Mouse (Mus musculus): ENCODE results near the gene Gnb5. TPM values are rescaled to one million over a fixed set of nuclear protein-coding genes. Genes with fewer than 3 reads are reported as not detected.

The Gnb5 gene
- polyA plus RNA-seq, 1 experiment from 2014 or later = 27.6 TPM

DNA sequence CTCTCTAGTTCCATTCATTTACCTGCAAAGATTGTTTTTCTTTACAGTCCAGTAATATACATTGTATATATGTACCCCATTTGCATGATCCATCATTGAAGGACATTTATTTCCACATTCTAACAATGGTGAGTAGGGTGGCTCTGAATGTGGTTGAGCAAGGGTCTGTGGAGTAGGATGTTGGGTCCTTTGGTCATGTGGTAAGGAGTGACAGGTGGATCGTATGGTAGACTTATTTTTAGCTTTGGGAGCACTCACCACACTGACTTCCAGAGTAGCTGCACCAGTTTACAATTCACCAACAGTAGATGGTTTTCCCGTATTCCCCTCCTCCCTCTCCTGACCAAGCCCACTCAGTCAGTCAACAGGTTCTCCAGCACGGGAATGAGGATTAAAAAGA is 62.7 kb downstream of the Gnb5 start:
- no peaks in the 10 kb centered on the region for H3K36me3 ChIP-seq
- H3K9me3 ChIP-seq = 0 out of 2 replicates have a peak, but pooled peaks cover 8% of the 10 kb centered on the region
- H3K27me3 ChIP-seq (ENCODE audit: insufficient read depth, poor library complexity, severe bottlenecking) = no peaks in the 10 kb centered on the region
- no peaks in the 10 kb centered on the region for H3K4me1 ChIP-seq (replicated peaks)
- WGBS = 82% methylated on average over 3 of the region's 3 CpGs
- DNase-seq (ENCODE audit: low spot score) = no peak
- H3K27ac ChIP-seq = no peak overlapping the region
- H3K4me3 ChIP-seq = no peak overlapping the region

DNA sequence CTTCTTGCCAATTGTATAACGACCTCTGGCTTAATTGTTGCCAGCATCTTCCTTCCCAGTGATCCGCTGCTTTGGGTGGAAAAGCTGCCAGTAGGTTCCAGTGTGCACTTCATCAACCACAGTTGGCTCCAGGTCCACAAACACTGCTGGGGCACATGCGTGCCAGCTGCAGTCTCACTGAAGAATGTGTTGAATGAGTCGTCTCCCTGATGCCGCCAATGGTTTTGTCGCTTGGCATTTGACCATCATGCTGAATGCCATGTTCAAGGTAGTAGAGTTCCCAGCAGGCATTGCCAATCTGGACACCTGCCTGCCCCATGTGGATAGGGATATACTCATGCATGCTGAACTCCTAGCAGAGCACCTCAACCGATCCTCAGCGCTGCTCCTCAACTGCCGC is 69.5 kb downstream of the Gnb5 start:
- H3K27me3 ChIP-seq (ENCODE audit: insufficient read depth, poor library complexity, severe bottlenecking) = no peaks in the 10 kb centered on the region
- WGBS = 96% methylated on average over 9 of the region's 9 CpGs
- DNase-seq (ENCODE audit: low spot score) = no peak
- H3K36me3 ChIP-seq = no peaks in the 10 kb centered on the region
- peaks cover 8% of the 10 kb centered on the region; the same call in 1 of the 2 replicates for H3K9me3 ChIP-seq
- no peak overlapping the region for H3K27ac ChIP-seq
- H3K4me3 ChIP-seq = no peak overlapping the region
- H3K4me1 ChIP-seq (replicated peaks) = no peaks in the 10 kb centered on the region

DNA sequence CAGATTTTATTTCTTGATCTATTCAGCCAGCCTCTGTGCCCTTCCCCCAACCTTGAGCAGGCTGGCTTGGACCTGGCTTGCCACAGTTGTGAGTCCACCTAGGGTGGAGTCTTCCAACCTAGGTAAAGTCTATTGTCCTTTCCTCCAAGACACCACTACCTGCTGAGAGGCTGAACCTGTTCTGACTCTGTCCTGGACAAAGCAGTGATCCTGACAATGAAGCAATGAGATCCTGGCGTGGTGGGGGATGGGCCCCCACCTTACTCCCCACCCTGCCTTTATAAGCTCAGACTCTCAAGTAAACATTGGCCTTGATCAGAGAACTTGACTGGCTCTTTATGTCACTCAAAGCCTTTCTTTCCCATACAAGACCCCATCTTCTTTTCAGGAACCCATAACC is 70.3 kb downstream of the Gnb5 start:
- Histone ChIP-seq H3K4me3 (no peak overlapping the region), H3K36me3 (no peaks in the 10 kb centered on the region), H3K27ac (no peak overlapping the region), H3K9me3 (peaks cover 8% of the 10 kb centered on the region; the same call in 1 of the 2 replicates), H3K4me1 (replicated peaks) (no peaks in the 10 kb centered on the region), H3K27me3 (ENCODE audit: insufficient read depth, poor library complexity, severe bottlenecking) (no peaks in the 10 kb centered on the region)
- 69% methylated on average over 1 of the region's 1 CpGs for WGBS
- no peak for DNase-seq (ENCODE audit: low spot score)

DNA sequence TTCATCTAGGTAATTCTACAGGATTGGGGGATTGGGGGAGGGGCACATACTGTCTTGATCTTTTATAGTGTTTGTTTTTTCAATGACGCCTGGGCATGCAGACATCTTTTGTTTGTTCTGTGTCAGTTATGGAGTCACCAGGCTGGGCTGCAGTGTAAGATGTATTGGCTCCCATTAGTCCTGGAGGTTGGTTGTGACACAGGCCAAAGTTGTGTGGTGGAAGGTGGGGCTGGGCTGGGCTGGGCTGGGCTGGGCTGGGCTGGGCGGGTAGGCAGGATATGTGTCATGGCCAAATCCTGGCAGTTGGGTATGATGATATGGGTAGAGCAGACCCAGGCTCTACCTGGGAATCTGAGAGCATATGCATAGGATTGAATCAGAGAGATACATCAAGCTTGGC is 72.7 kb downstream of the Gnb5 start:
- no peak overlapping the region for H3K4me3 ChIP-seq
- no peak for DNase-seq (ENCODE audit: low spot score)
- 88% methylated on average over 2 of the region's 2 CpGs for WGBS
- H3K9me3 ChIP-seq = peaks cover 8% of the 10 kb centered on the region; the same call in 1 of the 2 replicates
- no peaks in the 10 kb centered on the region for H3K27me3 ChIP-seq (ENCODE audit: insufficient read depth, poor library complexity, severe bottlenecking)
- no peak overlapping the region for H3K27ac ChIP-seq
- no peaks in the 10 kb centered on the region for H3K4me1 ChIP-seq (replicated peaks)
- no peaks in the 10 kb centered on the region for H3K36me3 ChIP-seq

DNA sequence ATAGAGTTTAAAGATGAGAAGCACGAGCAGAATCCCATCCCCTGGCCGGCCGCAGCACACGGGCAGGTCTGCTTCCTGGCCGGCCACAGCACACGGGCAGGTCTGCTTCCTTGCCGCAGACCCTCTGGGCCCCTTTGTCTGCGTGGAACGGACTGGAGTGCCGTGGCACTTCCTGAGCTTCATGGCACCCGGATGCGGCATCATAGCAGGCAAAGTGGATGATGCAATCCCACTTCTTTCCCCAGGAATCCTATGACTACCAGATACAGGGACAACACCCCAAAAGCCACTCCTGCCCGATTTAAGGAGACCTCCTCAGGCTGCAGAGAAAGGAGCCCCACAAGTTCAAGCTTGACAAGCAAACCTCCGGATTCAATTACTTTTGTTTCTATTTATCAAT is 76.7 kb downstream of the Gnb5 start:
- DNase-seq (ENCODE audit: low spot score) = no peak

DNA sequence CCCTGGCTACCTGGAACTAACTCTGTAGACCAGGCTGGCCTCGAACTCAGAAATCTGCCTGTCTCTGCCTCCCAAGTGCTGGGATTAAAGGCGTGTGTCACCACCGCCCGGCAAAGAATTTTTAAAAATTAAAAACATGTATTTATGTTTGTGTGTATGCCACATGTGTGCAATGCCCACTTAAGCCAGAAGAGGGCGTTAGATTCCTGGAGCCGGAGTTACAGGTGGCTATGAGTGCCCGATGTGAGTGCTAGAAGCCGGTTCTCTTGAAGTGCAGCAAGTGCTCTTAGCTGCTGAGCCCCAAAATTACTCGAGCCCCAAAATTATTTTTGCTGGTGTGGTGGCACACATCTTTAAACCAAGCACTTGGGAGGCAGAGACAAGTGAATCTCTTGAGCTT is 77.7 kb downstream of the Gnb5 start:
- H3K4me1 ChIP-seq (replicated peaks) = no peaks in the 10 kb centered on the region
- 83% methylated on average over 9 of the region's 9 CpGs for WGBS
- no peaks in the 10 kb centered on the region for H3K27me3 ChIP-seq (ENCODE audit: insufficient read depth, poor library complexity, severe bottlenecking)
- H3K9me3 ChIP-seq = no peaks in the 10 kb centered on the region
- peaks cover 38% of the 10 kb centered on the region for H3K36me3 ChIP-seq
- no peak overlapping the region for H3K4me3 ChIP-seq
- H3K27ac ChIP-seq = no peak overlapping the region
- no peak for DNase-seq (ENCODE audit: low spot score)

More for the DNA sequence above, 76.7 kb downstream of the Gnb5 start:
- no peak overlapping the region for H3K27ac ChIP-seq
- no peaks in the 10 kb centered on the region for H3K27me3 ChIP-seq (ENCODE audit: insufficient read depth, poor library complexity, severe bottlenecking)
- H3K4me3 ChIP-seq = no peak overlapping the region
- 94% methylated on average over 14 of the region's 14 CpGs for WGBS
- H3K9me3 ChIP-seq = no peaks in the 10 kb centered on the region
- peaks cover 31% of the 10 kb centered on the region for H3K36me3 ChIP-seq
- no peaks in the 10 kb centered on the region for H3K4me1 ChIP-seq (replicated peaks)

DNA sequence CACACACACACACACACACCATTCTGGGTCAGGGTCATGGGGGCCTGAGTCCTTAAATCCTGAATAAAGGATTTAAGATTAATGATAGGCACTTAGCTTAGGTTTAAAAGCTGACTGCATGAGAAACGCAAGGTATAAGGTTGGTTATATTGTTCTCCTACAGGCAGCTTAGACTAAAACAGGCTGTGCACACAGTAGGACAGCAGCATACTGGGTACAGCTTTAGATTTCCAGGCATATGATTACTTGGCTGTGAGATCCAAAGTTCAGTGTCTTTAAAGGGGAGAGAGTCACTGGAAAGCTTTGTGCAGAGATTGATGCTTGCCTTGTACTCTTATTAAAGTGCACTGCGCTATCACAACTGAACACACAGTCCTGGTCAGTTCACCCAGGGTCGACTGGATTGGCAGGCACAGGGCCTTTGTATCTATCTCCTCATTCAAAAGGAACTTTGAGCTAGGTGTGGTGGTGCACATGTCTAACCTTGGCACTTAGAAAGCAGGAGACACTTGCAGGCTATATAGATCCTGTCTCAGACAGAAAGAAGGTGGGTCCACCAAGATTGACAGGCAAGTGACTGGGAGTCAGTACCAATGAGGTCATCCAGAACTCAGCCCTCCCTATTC is 78.4 kb downstream of the Gnb5 start:
- no peaks in the 10 kb centered on the region for H3K9me3 ChIP-seq
- no peaks in the 10 kb centered on the region for H3K4me1 ChIP-seq (replicated peaks)
- H3K4me3 ChIP-seq = no peak overlapping the region
- peaks cover 45% of the 10 kb centered on the region for H3K36me3 ChIP-seq
- H3K27me3 ChIP-seq (ENCODE audit: insufficient read depth, poor library complexity, severe bottlenecking) = no peaks in the 10 kb centered on the region
- no peak overlapping the region for H3K27ac ChIP-seq
- 80% methylated on average over 3 of the region's 3 CpGs for WGBS
- DNase-seq (ENCODE audit: low spot score) = no peak

DNA sequence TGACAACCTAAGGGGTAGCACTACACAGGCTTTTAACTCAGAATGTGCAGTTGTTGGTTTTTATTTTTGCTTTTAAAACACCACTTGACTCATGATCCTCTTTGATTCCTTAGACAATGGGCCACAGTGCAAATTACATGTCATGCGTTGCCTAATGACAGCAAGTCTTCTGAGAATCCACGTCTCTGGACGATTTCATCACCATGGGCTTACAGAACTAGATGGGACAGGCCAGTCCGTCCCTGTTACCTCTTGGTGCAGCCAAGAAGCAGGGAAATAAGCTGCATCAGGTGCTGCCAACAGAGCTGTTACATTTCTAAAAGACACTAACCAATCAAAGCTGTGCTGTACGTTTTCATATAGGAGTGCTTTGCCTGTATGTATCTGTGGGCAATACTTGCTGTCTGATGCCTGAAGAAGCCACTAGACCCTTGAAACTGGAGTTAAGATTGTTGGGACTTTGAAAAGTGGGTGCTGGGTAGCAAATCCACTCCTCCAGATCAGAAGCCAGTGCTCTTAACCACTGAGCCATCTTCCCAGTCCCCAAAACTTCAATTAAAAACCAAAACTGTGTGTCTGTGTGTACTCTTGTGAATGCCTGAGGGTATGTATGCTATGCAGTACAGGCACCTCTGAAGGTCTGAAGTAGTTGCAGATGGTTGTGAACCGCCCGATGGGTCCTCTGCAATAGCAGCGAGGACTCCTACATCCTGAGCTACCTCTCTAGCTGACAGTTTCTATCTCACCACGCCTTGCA is 79.3 kb downstream of the Gnb5 start:
- no peaks in the 10 kb centered on the region for H3K9me3 ChIP-seq
- H3K27ac ChIP-seq = no peak overlapping the region
- 87% methylated on average over 9 of the region's 9 CpGs for WGBS

DNA sequence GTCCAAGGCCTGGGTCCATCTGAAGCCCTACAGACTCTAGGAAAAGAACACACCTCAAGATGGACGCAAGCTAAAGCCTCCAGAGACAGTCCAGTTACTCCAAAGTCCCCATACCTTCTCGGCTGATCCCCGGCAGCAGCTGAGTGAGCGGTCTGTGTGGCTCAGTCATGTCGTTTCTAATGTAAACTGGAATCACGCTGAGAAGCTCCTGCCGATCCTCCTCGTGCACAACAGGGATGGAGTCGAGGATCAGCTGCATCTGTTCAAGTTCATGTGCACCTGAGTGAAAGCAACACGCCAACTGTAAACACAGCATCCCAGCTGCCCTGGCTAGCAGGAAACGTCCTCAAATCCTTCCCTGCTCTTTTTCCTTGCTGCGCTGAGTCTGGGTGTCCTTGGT is 87.2 kb downstream of the Gnb5 start:
- no peak overlapping the region for H3K4me3 ChIP-seq
- H3K36me3 ChIP-seq = peaks cover 100% of the 10 kb centered on the region
- H3K27ac ChIP-seq = no peak overlapping the region
- H3K9me3 ChIP-seq = no peaks in the 10 kb centered on the region
- 85% methylated on average over 12 of the region's 12 CpGs for WGBS
- H3K27me3 ChIP-seq (ENCODE audit: insufficient read depth, poor library complexity, severe bottlenecking) = no peaks in the 10 kb centered on the region
- H3K4me1 ChIP-seq (replicated peaks) = no peaks in the 10 kb centered on the region
- DNase-seq (ENCODE audit: low spot score) = no peak

More for the DNA sequence above, 79.3 kb downstream of the Gnb5 start:
- no peak for DNase-seq (ENCODE audit: low spot score)
- Histone ChIP-seq H3K4me3 (no peak overlapping the region), H3K4me1 (replicated peaks) (no peaks in the 10 kb centered on the region), H3K36me3 (peaks cover 54% of the 10 kb centered on the region), H3K27me3 (ENCODE audit: insufficient read depth, poor library complexity, severe bottlenecking) (no peaks in the 10 kb centered on the region)

Other genes with a start within 250 kb of the Gnb5 start
- 20.6 and 23.9 TPM in 2 replicates for gene Myo5a, start 235.3 kb upstream of the Gnb5 start, polyA plus RNA-seq (2016; fragmentation: Nextera tagmentation; extraction: Ambion mirVana)
- gene Myo5c, start 74.3 kb upstream of the Gnb5 start, polyA plus RNA-seq (2016; fragmentation: Nextera tagmentation; extraction: Ambion mirVana) = 0.52 and 1.6 TPM in 2 replicates
- gene Bcl2l10, start 41.5 kb downstream of the Gnb5 start, polyA plus RNA-seq (2016; fragmentation: Nextera tagmentation; extraction: Ambion mirVana) = not detected in 2 replicates
- 134 and 146 TPM in 2 replicates for gene Mapk6, start 103.7 kb downstream of the Gnb5 start, polyA plus RNA-seq (2016; fragmentation: Nextera tagmentation; extraction: Ambion mirVana)
- 38.4 and 51.6 TPM in 2 replicates for gene Leo1, start 135.2 kb downstream of the Gnb5 start, polyA plus RNA-seq (2016; fragmentation: Nextera tagmentation; extraction: Ambion mirVana)

Measured in hindbrain, embryonic 10.5 days (tissue).